Mouse (Mus musculus) urinary bladder, adult 2 months (tissue): Measurements from ENCODE around the gene Tnnt1. TPM values are rescaled to one million over a fixed set of nuclear protein-coding genes. Genes with fewer than 3 reads are reported as not detected.

Experiments used
- polyA plus RNA-seq: library from polyadenylated mRNA; depleted of rRNA; stranded (reverse); fragments of >200 nt; gene quantifications from 2 replicates; pipeline ENCODE4 v1.2.3, GENCODE M21; 2012; rRNA removed

The Tnnt1 gene
- polyA plus RNA-seq, 1 experiment: 7.5 TPM

Other genes with a start within 250 kb of the Tnnt1 start
- gene Ncr1, start 178.7 kb downstream of the Tnnt1 start, polyA plus RNA-seq: 0.78 and 1.4 TPM in 2 replicates
- gene Gp6, start 118.6 kb downstream of the Tnnt1 start, polyA plus RNA-seq: not detected in 2 replicates
- 22.3 and 24.7 TPM in 2 replicates for gene Rdh13, start 70.7 kb downstream of the Tnnt1 start, polyA plus RNA-seq
- 19.2 and 21.2 TPM in 2 replicates for gene Eps8l1, start 55.7 kb downstream of the Tnnt1 start, polyA plus RNA-seq
- 72.0 and 159 TPM in 2 replicates for gene Ppp1r12c, start 14.7 kb downstream of the Tnnt1 start, polyA plus RNA-seq
- gene Tnni3, start 7.8 kb upstream of the Tnnt1 start, polyA plus RNA-seq: 5.1 and 5.5 TPM in 2 replicates
- 3.5 and 4.0 TPM in 2 replicates for gene Dnaaf3, start 16.1 kb upstream of the Tnnt1 start, polyA plus RNA-seq
- 0.74 and 0.78 TPM in 2 replicates for gene Syt5, start 31.2 kb upstream of the Tnnt1 start, polyA plus RNA-seq
- not detected in 2 replicates for gene Ptprh, start 87.7 kb upstream of the Tnnt1 start, polyA plus RNA-seq
- 15.5 and 19.2 TPM in 2 replicates for gene Tmem86b, start 115.0 kb upstream of the Tnnt1 start, polyA plus RNA-seq
- gene Ppp6r1, start 142.6 kb upstream of the Tnnt1 start, polyA plus RNA-seq: 130 and 140 TPM in 2 replicates
- gene Hspbp1, start 168.7 kb upstream of the Tnnt1 start, polyA plus RNA-seq: 33.0 and 33.5 TPM in 2 replicates
- 10.1 and 12.8 TPM in 2 replicates for gene Brsk1, start 174.2 kb upstream of the Tnnt1 start, polyA plus RNA-seq
- 0.99 and 1.1 TPM in 2 replicates for gene Tmem150b, start 208.9 kb upstream of the Tnnt1 start, polyA plus RNA-seq
- gene Kmt5c, start 223.7 kb upstream of the Tnnt1 start, polyA plus RNA-seq: 69.0 and 73.6 TPM in 2 replicates
- 40.5 and 61.3 TPM in 2 replicates for gene Cox6b2, start 236.7 kb upstream of the Tnnt1 start, polyA plus RNA-seq